Mouse (Mus musculus) left cerebral cortex, postnatal 14 days (tissue): ENCODE measurements around the gene Cyp2c68. TPM values are rescaled to one million over a fixed set of nuclear protein-coding genes. Genes with fewer than 3 reads are reported as not detected.
"Not testable (repeated sequence)": the region's sequence is repeated elsewhere in the genome, so short reads cannot be mapped to it uniquely, and the experiment has no call there.

Experiments
- DNase-seq, 2 experiments: peaks; one replicate each; pipeline ENCODE4 v3.0.0; 2021 to 2022; ENCODE audit warnings: low spot score in 2 of 2, mixed read lengths in 1 of 2
- intact Hi-C: fragments of 180-260 bp; cut with DNase I; formaldehyde crosslinking; loops from one replicate; pipeline ENCODE4 v1.15.1; 2025
- long read RNA-seq, 2 experiments: library from polyadenylated mRNA; stranded (forward); transcript quantifications; one replicate each; pipeline ENCODE4 v2.0.0; 2021
- total RNA-seq, 2 experiments: library from RNA; stranded (reverse); gene quantifications; 2 replicates each; pipeline ENCODE4 v1.2.3; 2021

Gene Cyp2c68
- not detected for total RNA-seq
- long read RNA-seq, experiment 1 = 0 reads
- long read RNA-seq, experiment 2 = 0 reads

DNA sequence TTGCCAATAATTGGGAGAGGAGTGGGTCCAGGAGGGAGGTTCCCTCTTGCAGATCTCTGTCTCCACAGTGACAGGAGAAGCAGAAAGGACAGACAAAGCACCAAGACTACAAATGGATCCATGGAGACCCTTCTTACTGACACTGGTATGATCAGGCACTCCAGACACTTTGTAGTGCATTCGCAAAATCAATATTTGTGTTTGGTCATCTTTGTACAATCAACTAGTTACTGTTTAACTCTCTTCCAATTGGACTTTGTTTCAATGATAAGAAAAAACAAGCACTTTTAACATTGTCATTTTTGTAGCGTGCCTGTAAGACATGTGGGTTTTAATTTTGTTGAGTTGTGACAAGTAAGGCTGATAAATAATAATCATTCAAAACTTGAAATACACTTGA lies at the start of gene Cyp2c68:
Gene Cyp2c68, minus strand, starts transcription at position 135 of the 400 bp plus-strand sequence.
- no peak for DNase-seq
- intact Hi-C loops = no loop called here

DNA sequence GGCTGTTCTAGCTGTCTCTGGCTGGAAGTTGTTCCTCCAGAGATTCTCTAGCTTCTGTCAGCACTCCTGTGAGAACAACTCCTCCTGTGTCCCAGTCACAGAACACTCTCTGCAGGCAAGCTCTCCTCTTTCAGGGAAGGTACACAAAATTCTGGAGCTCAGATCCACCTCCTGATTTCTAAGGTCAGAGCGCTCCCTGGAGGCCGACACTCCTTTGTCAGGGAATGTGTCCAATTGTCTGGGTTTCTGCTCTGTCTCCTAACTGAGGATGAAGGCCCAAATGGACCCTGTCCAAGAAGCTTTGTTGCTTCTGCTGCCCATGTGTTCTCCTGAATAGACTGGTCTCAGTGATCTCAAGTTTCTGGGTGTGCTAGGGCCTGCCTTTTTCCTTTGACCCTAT lies 44.6 kb upstream of the Cyp2c68 start:
- DNase-seq, intact Hi-C loops: not testable (repeated sequence)

- no peak for DNase-seq
- intact Hi-C loops = no loop called here
Observed at GRCm38 (mm10) chr19:39745357-39745756, 4.5 kb upstream of the Cyp2c68 start.

DNA sequence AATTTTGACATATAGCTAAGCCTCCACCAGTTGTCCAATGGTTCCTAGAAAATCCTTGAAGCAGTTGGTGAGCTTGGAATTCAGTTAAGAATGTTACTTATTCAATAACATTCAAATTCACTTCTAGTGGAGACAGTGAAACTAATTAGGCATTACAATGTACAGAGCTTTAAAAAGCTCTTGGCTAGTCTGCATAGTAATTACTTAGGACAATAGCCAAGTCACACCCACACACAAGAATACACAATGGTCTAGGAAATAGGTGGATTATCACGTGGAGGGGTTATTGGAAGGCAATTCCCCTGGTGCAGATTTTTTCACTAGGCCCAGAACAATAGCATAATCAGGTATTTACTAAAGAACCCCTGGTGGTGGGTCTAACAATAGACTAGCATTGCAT lies 3.5 kb upstream of the Cyp2c68 start:
- intact Hi-C loops, DNase-seq: not testable (repeated sequence)

DNA sequence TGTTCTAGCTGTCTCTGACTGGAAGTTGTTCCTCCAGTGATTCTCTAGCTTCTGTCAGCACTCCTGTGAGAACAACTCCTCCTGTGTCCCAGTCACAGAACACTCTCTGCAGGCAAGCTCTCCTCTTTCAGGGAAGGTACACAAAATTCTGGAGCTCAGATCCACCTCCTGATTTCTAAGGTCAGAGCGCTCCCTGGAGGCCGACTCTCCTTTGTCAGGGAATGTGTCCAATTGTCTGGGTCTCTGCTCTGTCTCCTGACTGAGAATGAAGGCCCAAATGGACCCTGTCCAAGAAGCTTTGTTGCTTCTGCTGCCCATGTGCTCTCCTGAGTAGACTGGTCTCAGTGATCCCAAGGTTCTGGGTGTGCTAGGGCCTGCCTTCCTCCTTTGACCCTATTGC lies 29.7 kb downstream of the Cyp2c68 start:
- DNase-seq, intact Hi-C loops: not testable (repeated sequence)

DNA sequence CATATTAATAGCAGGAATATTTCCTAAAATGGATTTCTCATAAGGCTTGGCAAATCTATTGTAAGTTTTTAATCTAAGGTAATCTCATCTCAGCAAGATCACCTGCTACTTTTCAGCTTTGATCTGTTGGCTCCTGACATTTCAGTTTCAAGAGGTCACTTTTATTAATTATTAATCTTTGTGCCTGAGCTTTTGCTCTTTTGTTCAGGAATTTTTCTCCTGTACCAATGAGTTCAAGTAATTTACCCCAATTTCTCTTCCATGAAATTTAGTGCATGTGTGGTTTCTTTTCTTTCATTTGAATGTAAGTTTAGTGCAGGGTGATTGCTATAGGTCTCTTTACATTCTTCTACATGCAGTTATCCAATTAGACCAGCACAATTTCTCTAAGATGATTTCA lies 75.2 kb downstream of the Cyp2c68 start:
- DNase-seq, intact Hi-C loops: not testable (repeated sequence)

GRCm38 (mm10) chr19:39652381-39652780 lies 88.5 kb downstream of the Cyp2c68 start:
- intact Hi-C loops = no loop called here
- DNase-seq = no peak

- intact Hi-C loops = no loop called here
- DNase-seq = no peak
Observed at GRCm38 (mm10) chr19:39648938-39649337, 91.9 kb downstream of the Cyp2c68 start, which contains the start of gene Cyp2c67. Gene Cyp2c67, minus strand, starts transcription at chr19:39649051.

DNA sequence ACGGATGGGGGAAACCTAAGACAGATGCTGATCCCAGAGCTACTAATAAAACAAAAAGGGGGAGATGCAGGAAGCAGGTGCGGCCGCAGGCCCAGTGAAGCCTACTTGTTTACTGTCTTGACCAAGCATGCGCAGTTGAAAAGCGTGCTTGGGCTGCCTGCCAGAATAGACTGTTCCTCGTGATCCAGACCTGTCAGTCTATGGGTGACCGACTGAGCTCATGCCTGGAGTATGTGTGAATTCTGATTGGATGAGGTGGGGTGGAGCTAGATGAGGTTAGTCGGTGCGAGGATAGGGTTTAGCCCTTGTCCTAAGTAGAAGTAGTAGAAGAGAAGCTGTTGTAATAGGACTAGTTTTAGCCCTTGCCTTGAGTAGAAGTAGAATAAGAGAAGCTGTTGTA lies 93.3 kb downstream of the Cyp2c68 start:
- intact Hi-C loops = no loop called here
- DNase-seq = no peak

- DNase-seq, intact Hi-C loops: not testable (repeated sequence)
Observed at GRCm38 (mm10) chr19:39644551-39644950, 96.3 kb downstream of the Cyp2c68 start.

Other genes starting within 250 kb of the Cyp2c68 start
- gene Cyp2c39, start 230.2 kb downstream of the Cyp2c68 start, total RNA-seq = not detected
- not detected for gene Cyp2c67, start 92.0 kb downstream of the Cyp2c68 start, total RNA-seq
- not detected for gene Cyp2c40, start 71.8 kb upstream of the Cyp2c68 start, total RNA-seq
- not detected for gene Cyp2c69, start 145.7 kb upstream of the Cyp2c68 start, total RNA-seq